Mouse (Mus musculus) forebrain, postnatal 0 days (tissue): ENCODE data around the gene Nfatc2. TPM values are rescaled to one million over a fixed set of nuclear protein-coding genes. Genes with fewer than 3 reads are reported as not detected.

Experiments
- ATAC-seq: fragments of 200-750 bp; cut with Nextera tagmentation; 2 replicates; pipeline ENCODE4 v1.8.0; 2017; ENCODE audit warnings: mild to moderate bottlenecking, moderate library complexity
- DNase-seq: peaks from one replicate; pipeline ENCODE4 v3.0.0-alpha.2; 2015
- H3K27ac ChIP-seq: fragments of 300-500 bp; sonication (generic); 2 replicates; pipeline ENCODE4 v1.5.1; 2014; ENCODE audit warnings: low read depth, mild to moderate bottlenecking, antibody characterized with exemption, low read length, moderate library complexity, mixed read lengths
- H3K27me3 ChIP-seq: fragments of 300-500 bp; sonication (generic); 2 replicates; pipeline ENCODE4 v1.6.1; 2014; ENCODE audit warnings: mild to moderate bottlenecking, low read length, mixed read lengths; ENCODE audit not compliant: insufficient read depth
- H3K36me3 ChIP-seq: fragments of 300-500 bp; sonication (generic); 2 replicates; pipeline ENCODE4 v1.6.1; 2014; ENCODE audit warnings: mild to moderate bottlenecking, moderate library complexity; ENCODE audit not compliant: insufficient read depth
- H3K4me1 ChIP-seq: fragments of 300-500 bp; sonication (generic); 2 replicates; pipeline ENCODE4 v1.6.1; 2014; ENCODE audit warnings: antibody characterized with exemption; ENCODE audit not compliant: insufficient read depth
- H3K4me2 ChIP-seq: fragments of 300-500 bp; sonication (generic); 2 replicates; pipeline ENCODE4 v1.6.1; 2014; ENCODE audit warnings: low read depth, mild to moderate bottlenecking, moderate library complexity
- H3K4me3 ChIP-seq: fragments of 300-500 bp; sonication (generic); 2 replicates; pipeline ENCODE4 v1.5.1; 2014; ENCODE audit warnings: low read depth, low read length, mixed read lengths
- H3K9ac ChIP-seq: fragments of 300-500 bp; sonication (generic); 2 replicates; pipeline ENCODE4 v1.6.1; 2014; ENCODE audit warnings: mild to moderate bottlenecking
- H3K9me3 ChIP-seq: fragments of 300-500 bp; sonication (generic); 2 replicates; pipeline ENCODE4 v1.6.1; 2016; ENCODE audit warnings: low read length
- CTCF ChIP-seq: sonication (generic); IDR thresholded peaks from 2 replicates; pipeline ENCODE4 v1.5.1; 2016; ENCODE audit warnings: antibody characterized with exemption, control low read depth, low read depth
- WGBS: fragments of 180-500 bp; shearing (Covaris S2); extraction: QIAGEN DNeasy Blood & Tissue Kit; methylation state at CpG from one replicate; pipeline ENCODE4 v1.1.7; 2014; 5-methylcytosine and 5-hydroxymethylcytosine counted together
- polyA plus RNA-seq: library from polyadenylated mRNA; unstranded; fragments of >200 nt; fragmentation: Nextera tagmentation; extraction: Ambion mirVana; gene quantifications from 2 replicates; pipeline ENCODE4 v1.2.1, GENCODE M21; 2015
- total RNA-seq: library from RNA; depleted of rRNA; stranded (reverse); fragments of >200 nt; gene quantifications from 2 replicates; pipeline ENCODE4 v1.2.3, GENCODE M21; 2014

Nfatc2 gene
- total and polyA plus RNA-seq, 2 experiments from 2014 or later = 3.1 to 3.2 TPM

DNA sequence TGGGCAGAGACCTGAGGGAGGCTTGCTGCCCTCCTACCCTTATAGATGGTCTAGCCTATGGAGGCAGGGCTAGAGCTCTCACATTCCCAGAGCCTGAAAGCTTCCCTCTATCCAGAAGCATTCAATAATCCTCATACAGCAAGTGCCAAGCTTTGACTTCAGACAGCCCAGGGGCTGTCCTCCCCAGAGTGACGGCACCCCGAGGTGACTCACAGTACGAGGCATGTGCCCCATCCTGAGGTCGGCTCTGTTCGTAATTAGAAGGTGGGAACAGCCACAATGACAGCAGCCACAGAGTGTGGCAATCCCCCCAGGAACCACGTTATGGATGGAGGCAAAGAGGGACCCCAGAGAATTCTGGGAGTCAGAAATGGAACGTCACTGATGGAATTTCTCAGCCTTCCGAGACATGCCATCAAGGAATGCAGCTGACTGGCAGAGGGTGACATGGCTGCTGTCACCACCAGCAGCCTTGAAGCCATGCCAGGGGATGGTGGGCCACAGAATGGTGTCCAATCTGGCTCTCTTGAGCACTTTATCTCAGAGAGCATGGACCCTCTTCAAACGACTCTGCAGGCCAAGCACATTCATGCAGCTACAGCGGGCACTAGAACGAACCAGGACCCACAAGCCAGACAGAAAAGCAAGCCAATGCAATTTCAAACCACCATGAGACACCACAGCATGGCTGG lies 19.8 kb upstream of the Nfatc2 start:
- no peak overlapping the region for H3K4me2 ChIP-seq
- no peak overlapping the region for H3K4me3 ChIP-seq
- H3K4me1 ChIP-seq = no peaks in the 10 kb centered on the region; the same call in 1 of the 2 replicates
- ATAC-seq (no peak), DNase-seq (no peak)
- no peaks in the 10 kb centered on the region for H3K9me3 ChIP-seq
- 73% methylated on average over 11 of the region's 11 CpGs for WGBS
- no peak overlapping the region for H3K9ac ChIP-seq
- no peak for TF ChIP-seq CTCF
- no peak overlapping the region for H3K27ac ChIP-seq
- H3K36me3 ChIP-seq = no peaks in the 10 kb centered on the region
- H3K27me3 ChIP-seq = no peaks in the 10 kb centered on the region

DNA sequence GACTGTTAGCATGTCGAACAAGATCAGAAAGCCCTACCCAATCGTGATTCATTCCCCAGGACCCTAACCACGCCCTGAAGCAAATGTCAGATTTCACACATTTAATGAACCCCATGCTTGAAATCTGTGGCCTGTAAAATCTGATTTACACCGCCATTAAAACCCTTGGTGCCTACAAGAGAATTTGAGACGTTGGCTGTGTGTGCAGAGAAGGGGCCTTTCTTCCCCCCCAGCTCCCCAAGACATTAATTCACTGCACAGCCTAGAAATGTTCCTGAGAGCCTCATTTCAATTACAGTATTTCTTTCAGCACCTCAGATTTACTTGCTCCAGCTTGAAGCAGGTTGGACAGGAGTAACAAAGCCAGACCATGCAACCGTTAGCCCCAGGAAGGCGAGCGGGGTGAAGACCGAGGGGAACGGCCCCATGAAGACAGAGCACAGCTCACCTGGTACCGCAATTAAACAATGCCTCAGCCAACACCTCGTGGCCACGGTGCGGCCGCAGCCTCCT lies 16.8 kb upstream of the Nfatc2 start:
- no peak overlapping the region for H3K27ac ChIP-seq
- 70% methylated on average over 15 of the region's 15 CpGs for WGBS

DNA sequence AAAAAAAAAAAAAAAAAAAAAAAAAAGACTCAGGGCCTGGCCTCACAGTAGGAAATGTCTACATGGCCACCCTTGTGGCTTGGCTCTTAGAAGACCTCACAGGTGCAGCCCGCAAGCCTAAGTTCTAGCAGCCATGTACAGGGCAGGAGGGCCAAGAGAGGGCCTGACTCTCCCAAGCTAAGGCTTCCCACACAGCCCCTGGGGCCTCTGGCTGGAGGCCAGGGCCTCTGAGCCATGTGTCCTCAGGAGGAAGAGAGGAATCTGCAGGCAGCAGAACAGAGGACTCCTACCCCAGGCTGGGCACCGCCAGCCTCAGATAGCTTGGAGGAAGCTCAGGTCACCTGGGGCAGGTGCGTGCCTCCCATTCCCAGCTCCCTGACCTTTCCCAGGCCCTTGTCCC lies 13.7 kb upstream of the Nfatc2 start:
- Histone ChIP-seq H3K36me3 (no peaks in the 10 kb centered on the region), H3K4me2 (no peak overlapping the region), H3K27ac (no peak overlapping the region), H3K27me3 (no peaks in the 10 kb centered on the region), H3K4me3 (no peak overlapping the region), H3K4me1 (no peaks in the 10 kb centered on the region), H3K9ac (no peak overlapping the region), H3K9me3 (no peaks in the 10 kb centered on the region)
- no peak for DNase-seq
- no peak for TF ChIP-seq CTCF
- 90% methylated on average over 3 of the region's 3 CpGs for WGBS
- no peak for ATAC-seq

More for the DNA sequence above, 16.8 kb upstream of the Nfatc2 start:
- Histone ChIP-seq H3K4me1 (no peaks in the 10 kb centered on the region), H3K9me3 (no peaks in the 10 kb centered on the region), H3K4me3 (no peak overlapping the region), H3K36me3 (no peaks in the 10 kb centered on the region), H3K27me3 (no peaks in the 10 kb centered on the region), H3K4me2 (no peak overlapping the region), H3K9ac (no peak overlapping the region)
- ATAC-seq (no peak), DNase-seq (no peak)
- TF ChIP-seq CTCF = no peak

DNA sequence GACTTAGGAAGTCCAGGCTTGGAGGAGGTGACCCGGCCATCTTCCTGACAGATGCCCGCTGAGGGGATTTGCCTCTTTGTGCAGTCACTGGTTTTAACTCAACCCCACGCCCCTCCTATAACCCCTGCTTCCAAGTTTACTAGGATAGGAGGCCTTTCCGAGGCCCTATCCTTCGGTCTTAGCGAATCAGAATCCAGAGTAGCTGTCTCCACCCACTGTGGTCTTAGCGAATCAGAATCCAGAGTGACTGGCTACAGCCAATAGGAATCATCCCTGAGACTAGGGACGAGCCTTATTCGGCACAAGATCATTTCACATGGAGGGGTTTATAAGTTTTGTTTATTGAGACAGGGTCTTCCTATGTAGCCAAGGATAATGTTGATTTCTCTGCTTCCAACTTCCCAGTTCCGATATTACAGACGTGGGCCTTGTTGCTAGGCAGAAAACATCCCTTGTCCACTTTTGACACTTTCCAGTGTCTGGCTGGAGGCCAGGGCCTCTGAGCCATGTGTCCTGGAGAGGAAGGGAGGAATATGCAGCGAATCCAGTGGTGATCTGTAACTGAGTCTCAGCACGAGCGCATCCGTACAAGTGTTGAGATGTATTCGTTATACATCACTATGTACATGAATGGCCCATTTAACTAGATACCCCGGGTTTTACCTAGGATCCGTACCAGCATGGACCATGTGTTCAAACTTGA lies 12.9 kb upstream of the Nfatc2 start:
- no peaks in the 10 kb centered on the region for H3K27me3 ChIP-seq
- H3K27ac ChIP-seq = no peak overlapping the region
- no peak for TF ChIP-seq CTCF
- no peak overlapping the region for H3K4me3 ChIP-seq
- no peak overlapping the region for H3K4me2 ChIP-seq
- ATAC-seq = no peak
- no peak for DNase-seq
- 77% methylated on average over 18 of the region's 18 CpGs for WGBS
- no peaks in the 10 kb centered on the region for H3K9me3 ChIP-seq
- no peaks in the 10 kb centered on the region for H3K36me3 ChIP-seq
- no peaks in the 10 kb centered on the region for H3K4me1 ChIP-seq
- no peak overlapping the region for H3K9ac ChIP-seq

DNA sequence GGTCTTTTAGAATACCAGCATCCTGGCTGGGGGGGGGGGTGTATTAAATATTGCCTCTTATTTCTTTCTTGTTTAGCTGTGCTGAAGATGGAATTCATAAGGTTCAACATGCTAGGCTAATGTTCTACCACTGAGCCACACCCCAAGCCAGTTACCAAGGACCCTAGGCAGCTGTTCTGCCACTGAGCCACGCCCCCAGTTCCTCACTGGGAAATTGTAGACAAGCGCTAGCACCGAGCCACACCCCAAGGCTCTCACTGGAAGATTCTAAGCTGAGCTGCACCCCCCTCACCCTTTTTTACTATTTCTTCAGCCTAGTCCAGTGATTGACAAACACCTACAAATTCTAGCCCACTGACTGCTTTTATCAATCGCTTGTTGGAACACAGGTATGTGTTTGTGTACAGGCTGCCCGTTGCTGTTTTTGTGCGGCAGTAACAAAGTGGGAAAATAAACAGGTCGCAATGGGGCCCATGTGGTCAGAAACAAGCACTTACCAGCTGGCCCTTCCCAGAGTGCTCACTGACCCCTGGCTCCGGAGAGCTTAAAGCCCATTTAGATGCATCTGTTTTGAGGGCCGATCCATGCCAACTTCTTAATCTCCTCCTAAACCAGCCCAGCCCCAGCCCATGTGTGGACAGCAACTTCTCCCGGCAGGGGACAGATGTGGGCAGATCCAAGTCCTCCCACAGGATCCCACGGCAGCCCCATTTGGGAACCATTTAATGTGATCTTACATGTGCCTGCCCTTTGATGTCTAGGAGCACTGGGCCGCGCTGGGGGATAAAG lies 11.8 kb upstream of the Nfatc2 start:
- Histone ChIP-seq H3K9ac (no peak overlapping the region), H3K9me3 (no peaks in the 10 kb centered on the region), H3K36me3 (no peaks in the 10 kb centered on the region), H3K4me3 (no peak overlapping the region), H3K4me2 (no peak overlapping the region), H3K4me1 (no peaks in the 10 kb centered on the region), H3K27ac (no peak overlapping the region), H3K27me3 (no peaks in the 10 kb centered on the region)
- 51% methylated on average over 13 of the region's 13 CpGs for WGBS
- no peak for DNase-seq
- ATAC-seq = no peak
- TF ChIP-seq CTCF = no peak

DNA sequence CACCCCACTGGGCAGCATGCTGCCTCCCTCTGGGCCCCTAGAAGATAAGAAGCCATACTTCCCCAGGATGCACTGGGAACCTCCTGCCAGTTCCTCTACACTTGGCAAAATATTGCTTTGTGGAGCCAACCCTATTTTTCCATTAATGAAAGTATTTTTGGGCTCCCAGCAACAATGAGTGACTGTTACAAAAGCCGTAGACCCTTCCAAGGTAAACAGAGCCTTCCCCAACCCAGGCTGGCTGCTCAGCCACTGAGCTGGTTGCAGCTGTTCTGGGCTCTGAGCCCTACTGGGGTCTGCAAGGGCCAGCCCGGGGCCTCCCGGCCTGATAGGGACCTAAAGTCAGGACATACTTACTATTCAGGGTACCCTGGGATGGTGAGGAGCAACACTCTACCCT lies 9.5 kb upstream of the Nfatc2 start:
- H3K27ac ChIP-seq = no peak overlapping the region
- H3K9me3 ChIP-seq = no peaks in the 10 kb centered on the region
- H3K4me3 ChIP-seq = no peak overlapping the region
- ATAC-seq (no peak), DNase-seq (no peak)
- no peaks in the 10 kb centered on the region for H3K4me1 ChIP-seq
- H3K9ac ChIP-seq = no peak overlapping the region
- H3K36me3 ChIP-seq = no peaks in the 10 kb centered on the region
- TF ChIP-seq CTCF = no peak
- H3K4me2 ChIP-seq = no peak overlapping the region
- 78% methylated on average over 3 of the region's 3 CpGs for WGBS
- no peaks in the 10 kb centered on the region for H3K27me3 ChIP-seq
